Mouse (Mus musculus): ENCODE measurements at regions not wholly inside any gene's neighbourhood (a gene's known extent, or its start where the extent isn't known, plus 50 kb on each side); places are given as distances from the start of the nearest gene placed in this dataset.
A peak's percentile ranks its signal among the peaks of the same experiment; 100 is the strongest.

GRCm38 (mm10) chr17:45318211-45319076 lies 115.1 kb downstream of the Cdc5l start:
- Histone ChIP-seq H3K4me2 (replicated peaks) (no peak overlapping the region), H3K27me3 (no peaks in the 10 kb centered on the region), H3K4me3 (no peak overlapping the region), H3K9me3 (replicated peaks) (no peaks in the 10 kb centered on the region; the same call in 1 of the 2 replicates), H3K4me1 (peaks cover 9% of the 10 kb centered on the region), H3K27ac (no peak overlapping the region), H3K36me3 (no peaks in the 10 kb centered on the region), H3K9ac (no peak overlapping the region)
- no peak for ATAC-seq (ENCODE audit: low FRiP score)
- 70% methylated on average over 25 of the region's 25 CpGs for WGBS

- ATAC-seq (ENCODE audit: low FRiP score): no peak
- Histone ChIP-seq H3K9me3 (replicated peaks) (no peaks in the 10 kb centered on the region; the same call in 1 of the 2 replicates), H3K36me3 (no peaks in the 10 kb centered on the region), H3K27ac (no peak overlapping the region), H3K9ac (no peak overlapping the region), H3K4me2 (replicated peaks) (no peak overlapping the region), H3K4me3 (no peak overlapping the region), H3K27me3 (no peaks in the 10 kb centered on the region), H3K4me1 (no peaks in the 10 kb centered on the region)
- WGBS: 75% methylated on average over 5 of the region's 5 CpGs
These were observed 120.8 kb downstream of the Cdc5l start for GRCm38 (mm10) chr17:45312510-45313266.

- Histone ChIP-seq H3K36me3 (no peaks in the 10 kb centered on the region), H3K4me2 (replicated peaks) (no peak overlapping the region), H3K9me3 (replicated peaks) (no peaks in the 10 kb centered on the region), H3K4me3 (no peak overlapping the region), H3K27me3 (no peaks in the 10 kb centered on the region), H3K27ac (no peak overlapping the region), H3K9ac (no peak overlapping the region), H3K4me1 (no peaks in the 10 kb centered on the region)
- WGBS: 81% methylated on average over 7 of the region's 7 CpGs
- no peak for ATAC-seq (ENCODE audit: low FRiP score)
These were observed 127.0 kb downstream of the Cdc5l start for GRCm38 (mm10) chr17:45306506-45306905.

GRCm38 (mm10) chr17:45303183-45303582 lies 130.4 kb downstream of the Cdc5l start:
- Histone ChIP-seq H3K9ac (no peak overlapping the region), H3K36me3 (no peaks in the 10 kb centered on the region), H3K4me2 (replicated peaks) (no peak overlapping the region), H3K9me3 (replicated peaks) (no peaks in the 10 kb centered on the region), H3K27ac (no peak overlapping the region), H3K4me1 (peaks cover 7% of the 10 kb centered on the region), H3K27me3 (no peaks in the 10 kb centered on the region), H3K4me3 (no peak overlapping the region)
- WGBS: 78% methylated on average over 6 of the region's 6 CpGs
- ATAC-seq (ENCODE audit: low FRiP score): no peak

- peak; percentile 35; the same call in 1 of the 2 replicates for ATAC-seq (ENCODE audit: low FRiP score)
- Histone ChIP-seq H3K27me3 (no peaks in the 10 kb centered on the region), H3K4me2 (replicated peaks) (no peak overlapping the region), H3K4me3 (no peak overlapping the region), H3K27ac (no peak overlapping the region), H3K9ac (no peak overlapping the region), H3K4me1 (peaks cover 8% of the 10 kb centered on the region), H3K9me3 (replicated peaks) (no peaks in the 10 kb centered on the region), H3K36me3 (no peaks in the 10 kb centered on the region)
- 28% methylated on average over 4 of the region's 4 CpGs for WGBS
These were observed 135.2 kb downstream of the Cdc5l start for GRCm38 (mm10) chr17:45298355-45298754.

GRCm38 (mm10) chr17:45297860-45298259 lies 135.7 kb downstream of the Cdc5l start:
- ATAC-seq (ENCODE audit: low FRiP score): no peak
- H3K36me3 ChIP-seq: no peaks in the 10 kb centered on the region
- H3K9me3 ChIP-seq (replicated peaks): no peaks in the 10 kb centered on the region
- peaks cover 8% of the 10 kb centered on the region for H3K4me1 ChIP-seq
- H3K4me2 ChIP-seq (replicated peaks): no peak overlapping the region
- H3K27ac ChIP-seq: no peak overlapping the region
- H3K4me3 ChIP-seq: no peak overlapping the region
- H3K9ac ChIP-seq: no peak overlapping the region
- 72% methylated on average over 3 of the region's 3 CpGs for WGBS
- no peaks in the 10 kb centered on the region for H3K27me3 ChIP-seq

GRCm38 (mm10) chr17:45296363-45296762 lies 137.2 kb downstream of the Cdc5l start:
- WGBS: 78% methylated on average over 1 of the region's 1 CpGs
- H3K36me3 ChIP-seq: no peaks in the 10 kb centered on the region
- H3K9ac ChIP-seq: no peak overlapping the region
- peaks cover 8% of the 10 kb centered on the region for H3K4me1 ChIP-seq
- no peak overlapping the region for H3K27ac ChIP-seq
- H3K9me3 ChIP-seq (replicated peaks): no peaks in the 10 kb centered on the region
- no peak overlapping the region for H3K4me3 ChIP-seq
- ATAC-seq (ENCODE audit: low FRiP score): no peak
- no peaks in the 10 kb centered on the region for H3K27me3 ChIP-seq
- H3K4me2 ChIP-seq (replicated peaks): no peak overlapping the region

GRCm38 (mm10) chr17:45294886-45295285 lies 138.7 kb downstream of the Cdc5l start:
- WGBS: 72% methylated on average over 4 of the region's 4 CpGs
- no peaks in the 10 kb centered on the region for H3K27me3 ChIP-seq
- H3K9me3 ChIP-seq (replicated peaks): no peaks in the 10 kb centered on the region
- ATAC-seq (ENCODE audit: low FRiP score): no peak
- peaks cover 8% of the 10 kb centered on the region for H3K4me1 ChIP-seq
- H3K36me3 ChIP-seq: no peaks in the 10 kb centered on the region
- no peak overlapping the region for H3K27ac ChIP-seq
- H3K4me2 ChIP-seq (replicated peaks): no peak overlapping the region
- no peak overlapping the region for H3K9ac ChIP-seq
- no peak overlapping the region for H3K4me3 ChIP-seq

GRCm38 (mm10) chr17:45294256-45294865 lies 139.2 kb downstream of the Cdc5l start:
- Histone ChIP-seq H3K9ac (no peak overlapping the region), H3K9me3 (replicated peaks) (no peaks in the 10 kb centered on the region), H3K4me2 (replicated peaks) (no peak overlapping the region), H3K27me3 (no peaks in the 10 kb centered on the region), H3K36me3 (no peaks in the 10 kb centered on the region), H3K27ac (no peak overlapping the region), H3K4me3 (no peak overlapping the region), H3K4me1 (peaks cover 8% of the 10 kb centered on the region)
- WGBS: 86% methylated on average over 11 of the region's 11 CpGs
- no peak for ATAC-seq (ENCODE audit: low FRiP score)

- Histone ChIP-seq H3K9ac (no peak overlapping the region), H3K36me3 (no peaks in the 10 kb centered on the region), H3K9me3 (replicated peaks) (no peaks in the 10 kb centered on the region), H3K4me3 (no peak overlapping the region), H3K4me1 (no peaks in the 10 kb centered on the region), H3K4me2 (replicated peaks) (no peak overlapping the region), H3K27me3 (no peaks in the 10 kb centered on the region), H3K27ac (no peak overlapping the region)
- 81% methylated on average over 7 of the region's 7 CpGs for WGBS
- no peak for ATAC-seq (ENCODE audit: low FRiP score)
These were observed 140.7 kb downstream of the Cdc5l start for GRCm38 (mm10) chr17:45292883-45293282.

GRCm38 (mm10) chr17:45291052-45291451 lies 142.5 kb downstream of the Cdc5l start:
- H3K4me1 ChIP-seq: no peaks in the 10 kb centered on the region
- ATAC-seq (ENCODE audit: low FRiP score): no peak
- 60% methylated on average over 5 of the region's 5 CpGs for WGBS
- H3K27ac ChIP-seq: no peak overlapping the region
- H3K9me3 ChIP-seq (replicated peaks): no peaks in the 10 kb centered on the region
- no peak overlapping the region for H3K9ac ChIP-seq
- H3K36me3 ChIP-seq: no peaks in the 10 kb centered on the region
- no peak overlapping the region for H3K4me2 ChIP-seq (replicated peaks)
- H3K4me3 ChIP-seq: no peak overlapping the region
- no peaks in the 10 kb centered on the region for H3K27me3 ChIP-seq

- H3K36me3 ChIP-seq: no peaks in the 10 kb centered on the region
- no peaks in the 10 kb centered on the region for H3K4me1 ChIP-seq
- H3K4me2 ChIP-seq (replicated peaks): no peak overlapping the region
- no peaks in the 10 kb centered on the region for H3K27me3 ChIP-seq
- H3K27ac ChIP-seq: no peak overlapping the region
- WGBS: 95% methylated on average over 3 of the region's 3 CpGs
- no peaks in the 10 kb centered on the region for H3K9me3 ChIP-seq (replicated peaks)
- ATAC-seq (ENCODE audit: low FRiP score): no peak
- no peak overlapping the region for H3K9ac ChIP-seq
- H3K4me3 ChIP-seq: no peak overlapping the region
These were observed 147.8 kb downstream of the Cdc5l start for GRCm38 (mm10) chr17:45285621-45286189.

Data from hindbrain, embryonic 12.5 days (tissue).